Mouse (Mus musculus) lung, postnatal 0 days (tissue): Measurements from ENCODE around the gene 1700042G07Rik.

Experiments used
- CTCF ChIP-seq: IDR thresholded peaks from 2 replicates; pipeline ENCODE4 v1.5.1; 2016; ENCODE audit warnings: antibody characterized with exemption, mild to moderate bottlenecking
- EP300 ChIP-seq: IDR thresholded peaks from 2 replicates; pipeline ENCODE4 v1.6.1; 2016; ENCODE audit warnings: antibody characterized with exemption, mild to moderate bottlenecking, control low read depth

- TF ChIP-seq EP300: no peak
- no peak for TF ChIP-seq CTCF
These were observed 22.3 kb upstream of the 1700042G07Rik start for GRCm38 (mm10) chr4:116150862-116151221.
